Mouse (Mus musculus): Measurements from ENCODE around the gene Snx30.

GRCm38 (mm10) chr4:59821516-59821915 lies 15.9 kb downstream of the Snx30 start:
- TF ChIP-seq CTCF (IDR thresholded peaks at IDR 0.05; ENCODE audit: low read depth, low read length) (no peak), POLR2A (IDR thresholded peaks at IDR 0.05; ENCODE audit: extremely low read depth, insufficient read depth, low read length) (no peak)

Data from liver, adult 2 months (tissue).